Mouse (Mus musculus) brain, embryonic 14.5 days (tissue): ENCODE results near the gene Dppa5a.

Source experiments
- CTCF ChIP-seq: fragments of 200-500 bp; IDR thresholded peaks from 2 replicates; pipeline ENCODE4 v1.5.1; 2012; ENCODE audit warnings: inconsistent platforms, mild to moderate bottlenecking, moderate library complexity, borderline replicate concordance; ENCODE audit not compliant: insufficient read depth, insufficient read length; ENCODE audit errors: extremely low read depth
- POLR2A ChIP-seq: fragments of 200-500 bp; IDR thresholded peaks from 2 replicates; pipeline ENCODE4 v1.6.1; 2012; ENCODE audit warnings: mild to moderate bottlenecking, inconsistent platforms, borderline replicate concordance; ENCODE audit not compliant: poor library complexity, insufficient read depth, insufficient read length, severe bottlenecking; ENCODE audit errors: extremely low read depth

GRCm38 (mm10) chr9:78394602-78395001 lies 26.6 kb upstream of the Dppa5a start:
- TF ChIP-seq CTCF (no peak), POLR2A (no peak)
